Mouse (Mus musculus) spleen, postnatal 14 days (tissue): ENCODE results near the gene Map3k7cl.

Experiments used
- DNase-seq, 2 experiments: peaks; one replicate each; pipeline ENCODE4 v3.0.0; 2021 to 2022; ENCODE audit warnings: low spot score in 2 of 2

Map3k7cl gene

DNA sequence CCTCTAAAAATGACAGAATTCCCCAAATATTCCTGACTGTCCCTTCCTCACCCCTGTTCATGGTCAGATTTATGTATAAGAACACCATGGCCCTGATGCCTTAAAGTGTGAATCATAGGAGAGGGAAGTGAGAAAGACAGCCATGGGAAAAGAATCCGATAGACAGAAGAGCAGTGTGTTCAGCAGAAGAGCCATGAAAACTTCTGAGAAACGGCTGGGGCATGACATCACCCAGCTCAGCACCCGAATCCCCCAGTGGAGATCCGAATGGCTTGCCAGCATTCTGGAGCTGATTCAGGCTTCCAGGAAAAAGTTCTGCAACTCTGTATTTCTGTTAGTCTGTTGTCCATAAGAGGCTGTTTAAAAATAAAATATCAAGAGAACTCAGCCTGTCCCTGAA is 82.7 kb downstream of the Map3k7cl start:
- DNase-seq: no peak

DNA sequence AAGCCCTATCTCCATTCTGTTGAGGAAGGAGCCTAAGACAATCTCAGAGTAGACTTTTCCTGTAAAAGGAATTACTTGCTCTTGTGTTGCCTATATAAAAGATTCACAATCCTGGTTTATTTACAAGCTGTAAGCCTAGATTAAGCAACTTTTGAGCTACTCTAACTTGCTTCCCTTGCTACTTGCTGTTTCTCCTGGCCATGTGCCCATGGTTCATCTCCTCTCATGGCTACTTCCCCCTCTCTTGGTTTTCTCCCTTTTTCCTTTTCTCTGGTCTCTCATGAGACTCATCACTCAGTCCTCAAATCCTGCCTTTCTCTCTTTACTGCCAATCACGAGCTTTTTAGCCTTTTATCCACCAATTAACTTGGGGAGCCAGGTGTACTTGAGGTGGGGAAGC is 85.0 kb downstream of the Map3k7cl start:
- no peak for DNase-seq

DNA sequence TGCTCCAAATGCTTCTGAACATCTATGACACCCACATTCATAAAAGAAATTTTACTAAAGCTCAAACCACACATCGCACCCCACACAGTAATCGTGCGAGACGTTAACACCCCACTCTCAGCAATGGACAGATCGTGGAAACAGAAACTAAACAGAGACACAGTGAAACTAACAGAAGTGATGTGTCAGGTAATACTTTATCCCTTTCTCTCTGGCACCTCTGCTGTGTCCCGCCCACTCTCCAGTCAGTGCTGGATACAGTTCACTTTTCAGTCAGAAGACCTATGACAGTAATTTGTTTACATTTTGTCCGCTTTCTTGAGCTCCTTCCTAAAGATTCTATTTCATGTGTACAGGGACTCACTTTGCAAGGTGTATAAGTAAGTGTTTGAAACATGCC is 89.1 kb downstream of the Map3k7cl start:
- DNase-seq: no peak

DNA sequence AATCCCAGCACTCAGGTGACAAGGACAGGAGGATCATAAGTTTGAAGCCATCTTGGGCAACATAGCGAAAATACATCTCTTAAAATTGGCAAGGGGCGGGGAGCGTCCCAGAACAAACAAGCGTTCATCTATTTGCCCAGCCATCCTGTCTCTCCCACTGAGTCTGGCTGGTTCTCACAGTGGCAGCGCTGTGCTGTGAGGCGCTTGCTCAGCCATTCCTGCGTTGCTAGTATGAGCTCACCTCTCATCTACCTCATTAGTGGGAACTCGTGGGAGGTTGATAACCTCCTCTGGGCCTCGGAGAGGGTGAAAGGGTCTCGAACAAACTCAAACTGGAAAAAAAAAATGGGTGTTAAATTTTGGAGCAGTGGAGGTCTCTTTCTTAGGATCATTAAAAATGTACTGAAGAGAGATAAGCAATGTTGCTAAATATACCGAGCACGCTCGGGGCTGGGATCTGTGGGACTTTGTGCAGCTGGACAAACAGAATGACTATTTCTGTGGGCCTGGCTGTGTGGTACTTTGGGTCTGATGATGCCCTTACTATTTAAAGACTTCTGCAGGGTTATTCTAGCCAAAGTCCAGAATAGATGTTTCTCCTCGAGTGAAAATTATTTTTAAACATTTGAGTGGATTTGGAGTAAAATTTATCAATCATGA is 91.1 kb downstream of the Map3k7cl start:
- DNase-seq: no peak
